Mouse (Mus musculus): ENCODE results near the gene Trmt13. TPM values are rescaled to one million over a fixed set of nuclear protein-coding genes. Genes with fewer than 3 reads are reported as not detected.

Gene Trmt13
- polyA plus RNA-seq, 1 experiment = 17.7 TPM

DNA sequence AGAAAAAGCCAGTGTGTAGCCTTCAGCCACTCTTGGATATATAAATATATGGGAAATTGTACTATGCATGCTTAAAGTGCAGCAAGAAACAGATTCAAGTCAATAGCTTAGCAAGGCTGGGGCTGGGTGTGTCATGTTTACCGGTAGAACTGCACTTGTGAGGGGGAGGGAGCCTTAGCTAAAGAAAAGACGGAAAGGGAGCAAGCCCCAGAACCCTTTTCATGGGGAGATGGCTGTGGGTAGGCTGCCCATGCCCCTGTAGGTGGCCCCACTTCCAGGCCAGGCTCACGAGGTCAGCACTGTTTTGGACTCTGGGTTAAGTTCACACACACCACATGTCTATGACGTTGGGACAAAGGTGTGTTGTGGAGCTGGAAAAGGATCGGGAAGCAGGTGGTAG, 21.4 kb upstream of the Trmt13 start:
- peaks cover 36% of the 10 kb centered on the region for H3K4me1 ChIP-seq (ENCODE audit: control insufficient read depth, insufficient read depth, low read length)

DNA sequence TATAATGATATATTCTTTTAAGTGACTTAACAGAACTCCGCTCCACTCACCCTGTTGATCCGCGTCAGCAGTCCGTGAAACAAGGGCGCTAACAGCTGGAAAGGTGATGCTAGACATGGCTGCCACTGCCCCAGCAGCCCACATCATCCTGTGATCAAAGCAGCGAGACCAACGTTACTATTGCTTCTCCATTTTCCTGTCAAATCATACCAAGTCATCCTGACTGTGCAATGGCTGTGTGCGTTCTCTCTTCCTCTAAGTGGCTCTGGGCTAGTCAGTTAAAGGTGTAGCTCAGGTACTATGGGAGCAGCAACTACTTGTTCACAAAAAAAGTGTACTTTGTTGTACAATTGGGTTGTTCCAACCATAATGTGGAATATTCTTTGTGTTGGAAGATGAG, 20.5 kb upstream of the Trmt13 start:
- TF ChIP-seq CTCF (IDR thresholded peaks at IDR 0.05; ENCODE audit: low read depth, low read length) (no peak), POLR2A (IDR thresholded peaks at IDR 0.05; ENCODE audit: borderline replicate concordance, low read depth, low read length) (no peak)
- Histone ChIP-seq H3K4me3 (ENCODE audit: insufficient read depth, low read length) (no peak overlapping the region), H3K4me1 (ENCODE audit: control insufficient read depth, insufficient read depth, low read length) (peaks cover 33% of the 10 kb centered on the region), H3K27ac (ENCODE audit: insufficient read depth, low read depth, low read length) (no peak overlapping the region)

More for the DNA sequence above, 21.4 kb upstream of the Trmt13 start:
- H3K4me3 ChIP-seq (ENCODE audit: insufficient read depth, low read length) = no peak overlapping the region
- no peak overlapping the region for H3K27ac ChIP-seq (ENCODE audit: insufficient read depth, low read depth, low read length)
- TF ChIP-seq POLR2A (IDR thresholded peaks at IDR 0.05; ENCODE audit: borderline replicate concordance, low read depth, low read length) = no peak
- no peak for TF ChIP-seq CTCF (IDR thresholded peaks at IDR 0.05; ENCODE audit: low read depth, low read length)

DNA sequence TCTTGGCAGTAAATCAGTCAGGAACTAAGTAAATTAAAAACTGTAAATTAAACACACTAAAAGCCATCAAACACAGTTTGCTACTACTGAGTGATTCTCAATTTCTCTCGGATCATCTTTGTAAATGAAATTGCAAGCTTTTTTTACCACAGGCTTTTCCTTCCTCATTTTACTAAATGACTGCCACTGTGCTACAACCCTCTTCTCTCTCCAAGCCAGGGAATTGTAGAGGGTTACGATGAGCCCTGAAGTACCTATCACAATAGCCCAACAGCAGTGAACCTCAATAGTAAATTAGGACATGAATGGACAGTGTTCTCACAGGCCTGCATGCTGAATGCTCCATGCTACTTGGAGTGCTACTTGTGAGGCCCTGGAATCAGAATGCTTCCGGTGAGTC, 19.7 kb upstream of the Trmt13 start:
- H3K4me1 ChIP-seq (ENCODE audit: control insufficient read depth, insufficient read depth, low read length) = peaks cover 30% of the 10 kb centered on the region
- peak overlapping the region; percentile 41 for H3K27ac ChIP-seq (ENCODE audit: insufficient read depth, low read depth, low read length)
- H3K4me3 ChIP-seq (ENCODE audit: insufficient read depth, low read length) = no peak overlapping the region
- TF ChIP-seq POLR2A (IDR thresholded peaks at IDR 0.05; ENCODE audit: borderline replicate concordance, low read depth, low read length) = no peak
- no peak for TF ChIP-seq CTCF (IDR thresholded peaks at IDR 0.05; ENCODE audit: low read depth, low read length)

DNA sequence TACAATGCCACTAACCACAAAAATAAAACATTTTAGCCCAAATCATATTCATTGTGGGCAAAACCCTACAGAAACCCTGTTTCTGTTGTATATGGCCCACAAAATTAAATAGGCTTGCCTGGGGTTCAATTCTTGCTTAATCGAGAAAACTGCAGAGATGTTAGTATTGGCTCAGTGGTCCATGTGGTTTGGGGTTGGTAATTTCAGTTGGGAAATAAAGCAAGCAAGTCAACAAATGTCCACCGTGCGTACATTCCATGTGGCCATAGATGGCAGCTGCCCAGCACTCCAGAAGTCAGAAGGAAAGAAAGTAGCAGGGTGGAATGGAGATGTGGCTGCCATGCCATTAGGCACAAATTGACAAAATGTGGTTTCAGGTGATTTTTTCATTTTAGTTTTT, 18.6 kb upstream of the Trmt13 start:
- Histone ChIP-seq H3K4me3 (ENCODE audit: insufficient read depth, low read length) (no peak overlapping the region), H3K27ac (ENCODE audit: insufficient read depth, low read depth, low read length) (no peak overlapping the region), H3K4me1 (ENCODE audit: control insufficient read depth, insufficient read depth, low read length) (peaks cover 27% of the 10 kb centered on the region)
- TF ChIP-seq POLR2A (IDR thresholded peaks at IDR 0.05; ENCODE audit: borderline replicate concordance, low read depth, low read length) = no peak
- TF ChIP-seq CTCF (IDR thresholded peaks at IDR 0.05; ENCODE audit: low read depth, low read length) = no peak

DNA sequence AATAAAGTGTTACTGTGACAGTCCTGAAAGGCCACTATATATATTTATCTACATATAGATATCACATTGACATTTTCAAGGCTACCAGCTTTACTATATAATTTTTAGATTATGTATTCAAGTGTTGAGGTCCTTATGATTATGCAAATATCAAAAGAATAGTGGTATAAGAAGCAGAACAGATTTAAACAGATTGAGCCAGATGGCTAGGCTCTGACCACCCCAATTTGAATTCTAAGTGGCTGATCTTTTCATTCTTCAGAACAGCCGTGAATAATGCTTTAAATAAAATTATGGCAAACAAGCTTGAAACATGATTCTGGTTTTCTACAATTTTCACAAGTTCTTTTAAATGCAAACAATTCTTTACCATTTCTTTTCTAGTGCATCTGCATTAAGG, 17.1 kb upstream of the Trmt13 start:
- TF ChIP-seq POLR2A (IDR thresholded peaks at IDR 0.05; ENCODE audit: borderline replicate concordance, low read depth, low read length) = no peak
- TF ChIP-seq CTCF (IDR thresholded peaks at IDR 0.05; ENCODE audit: low read depth, low read length) = no peak
- H3K4me3 ChIP-seq (ENCODE audit: insufficient read depth, low read length) = no peak overlapping the region
- peaks cover 25% of the 10 kb centered on the region for H3K4me1 ChIP-seq (ENCODE audit: control insufficient read depth, insufficient read depth, low read length)
- H3K27ac ChIP-seq (ENCODE audit: insufficient read depth, low read depth, low read length) = no peak overlapping the region

DNA sequence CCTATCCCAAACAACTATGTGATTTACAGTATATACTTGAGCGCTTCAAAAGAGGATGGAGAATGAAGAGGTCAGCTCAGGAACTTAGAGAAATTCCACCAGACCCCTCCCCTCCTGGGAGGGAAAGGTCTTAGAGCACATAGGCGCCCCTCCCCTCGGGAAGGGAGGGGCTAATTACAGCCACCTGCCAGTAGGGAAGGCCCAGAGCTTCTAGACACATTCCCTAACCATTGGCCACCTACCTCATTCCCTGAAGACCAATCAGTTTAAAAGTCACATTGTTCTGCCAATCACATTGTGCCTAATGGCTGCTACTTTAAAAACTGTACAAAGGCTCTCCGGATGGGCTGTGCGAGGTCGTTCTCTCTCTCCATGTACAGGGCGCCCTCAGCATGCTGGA, 8.3 kb upstream of the Trmt13 start:
- no peak for TF ChIP-seq CTCF (IDR thresholded peaks at IDR 0.05; ENCODE audit: low read depth, low read length)
- TF ChIP-seq POLR2A (IDR thresholded peaks at IDR 0.05; ENCODE audit: borderline replicate concordance, low read depth, low read length) = no peak
- no peaks in the 10 kb centered on the region for H3K4me1 ChIP-seq (ENCODE audit: control insufficient read depth, insufficient read depth, low read length)
- no peak overlapping the region for H3K4me3 ChIP-seq (ENCODE audit: insufficient read depth, low read length)
- no peak overlapping the region for H3K27ac ChIP-seq (ENCODE audit: insufficient read depth, low read depth, low read length)

DNA sequence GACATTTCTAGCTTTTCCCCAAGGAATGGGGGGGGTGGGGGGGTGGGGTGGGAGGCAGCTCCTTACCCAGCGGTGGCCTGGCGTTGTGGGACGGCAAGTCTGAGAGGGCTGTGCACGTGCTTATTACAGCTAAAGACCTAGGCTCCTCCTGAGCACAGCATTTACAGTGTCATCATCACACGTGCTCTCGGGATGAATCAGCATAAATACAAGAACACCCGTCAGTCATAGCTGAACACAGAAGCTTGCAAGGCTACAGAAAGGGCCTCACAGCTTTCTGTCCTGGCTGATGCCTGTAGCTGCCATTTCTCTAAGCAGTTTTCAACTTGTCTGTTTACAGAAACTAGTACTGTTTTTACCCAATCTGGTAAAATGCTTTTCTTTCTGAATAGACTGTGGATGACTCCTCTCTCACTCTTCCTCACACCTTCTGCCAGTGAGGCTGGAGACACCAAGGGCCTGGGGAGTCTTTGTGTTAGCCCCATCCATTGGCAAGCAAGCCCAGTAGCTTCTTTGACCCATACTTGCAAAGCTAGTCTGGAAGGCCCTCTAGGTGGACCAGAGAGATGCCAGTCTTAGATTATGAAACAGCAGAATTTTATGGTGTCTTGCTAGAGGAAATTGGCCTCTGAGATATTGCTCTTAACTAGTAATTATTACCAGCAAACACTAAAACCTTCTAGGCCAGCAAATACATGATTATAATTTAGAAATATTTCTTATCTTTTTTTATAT, 6.4 kb upstream of the Trmt13 start:
- H3K4me1 ChIP-seq (ENCODE audit: control insufficient read depth, insufficient read depth, low read length) = peaks cover 7% of the 10 kb centered on the region
- H3K27ac ChIP-seq (ENCODE audit: insufficient read depth, low read depth, low read length) = no peak overlapping the region
- H3K4me3 ChIP-seq (ENCODE audit: insufficient read depth, low read length) = no peak overlapping the region
- TF ChIP-seq POLR2A (IDR thresholded peaks at IDR 0.05; ENCODE audit: borderline replicate concordance, low read depth, low read length) (no peak), CTCF (IDR thresholded peaks at IDR 0.05; ENCODE audit: low read depth, low read length) (no peak)

DNA sequence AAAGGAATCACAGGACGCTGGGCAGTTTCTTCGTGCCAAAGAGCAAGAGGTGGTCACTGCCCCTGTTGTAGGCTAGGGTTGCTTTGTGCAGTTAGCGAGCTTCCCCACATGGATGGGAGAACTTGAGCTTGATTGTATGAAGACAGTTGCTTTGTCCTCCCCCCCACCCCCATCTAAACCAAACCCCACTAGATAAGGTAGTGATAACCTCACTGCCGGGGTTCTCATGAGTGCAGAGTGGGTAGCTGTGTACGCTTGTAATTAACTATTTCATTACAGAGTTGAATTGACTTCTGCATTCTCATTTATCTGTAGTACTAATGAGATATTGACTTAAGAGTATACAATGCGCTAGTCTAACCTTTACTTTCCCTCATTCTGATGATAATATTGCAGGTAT, 4.5 kb upstream of the Trmt13 start:
- TF ChIP-seq POLR2A (IDR thresholded peaks at IDR 0.05; ENCODE audit: borderline replicate concordance, low read depth, low read length) = no peak
- TF ChIP-seq CTCF (IDR thresholded peaks at IDR 0.05; ENCODE audit: low read depth, low read length) = no peak
- no peak overlapping the region for H3K4me3 ChIP-seq (ENCODE audit: insufficient read depth, low read length)
- H3K27ac ChIP-seq (ENCODE audit: insufficient read depth, low read depth, low read length) = no peak overlapping the region
- H3K4me1 ChIP-seq (ENCODE audit: control insufficient read depth, insufficient read depth, low read length) = peaks cover 22% of the 10 kb centered on the region

DNA sequence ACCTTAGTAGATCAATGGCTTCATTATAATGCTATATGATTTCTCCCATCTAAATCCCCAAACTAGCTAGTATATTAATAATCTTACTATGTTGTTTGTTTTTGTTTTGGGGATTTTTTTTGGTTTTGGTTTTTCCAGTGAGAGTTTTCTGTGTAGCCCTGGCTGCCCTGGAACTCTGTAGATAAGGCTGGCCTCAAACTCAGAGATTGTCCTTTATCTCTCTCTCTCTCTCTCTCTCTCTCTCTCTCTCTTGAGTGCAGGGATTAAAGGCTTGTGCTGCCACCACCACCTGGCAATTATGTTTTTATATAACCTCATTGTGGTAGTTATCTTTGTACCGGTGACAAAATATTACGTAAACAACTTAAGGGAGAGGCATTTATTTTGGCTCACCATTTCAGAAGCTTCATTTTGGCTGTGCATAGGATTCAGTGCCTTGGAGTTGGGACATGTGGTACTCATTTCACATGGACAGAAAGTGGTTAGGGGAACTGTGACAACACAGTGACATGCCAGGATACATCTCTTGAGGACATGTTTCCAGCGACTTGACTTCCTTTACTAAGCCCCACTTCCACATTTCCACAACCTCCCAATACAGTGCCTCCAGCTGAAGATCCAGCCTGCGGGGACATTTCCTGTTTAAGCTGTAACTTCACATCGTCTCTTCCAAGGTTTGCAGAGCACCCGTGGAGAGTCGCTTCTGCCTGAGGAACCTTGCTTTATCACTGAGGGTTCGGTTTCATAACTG, 1.1 kb upstream of the Trmt13 start:
- Histone ChIP-seq H3K4me3 (ENCODE audit: insufficient read depth, low read length) (no peak overlapping the region), H3K27ac (ENCODE audit: insufficient read depth, low read depth, low read length) (peak overlapping the region; percentile 18), H3K4me1 (ENCODE audit: control insufficient read depth, insufficient read depth, low read length) (peaks cover 25% of the 10 kb centered on the region)
- TF ChIP-seq POLR2A (IDR thresholded peaks at IDR 0.05; ENCODE audit: borderline replicate concordance, low read depth, low read length) = no peak
- no peak for TF ChIP-seq CTCF (IDR thresholded peaks at IDR 0.05; ENCODE audit: low read depth, low read length)

DNA sequence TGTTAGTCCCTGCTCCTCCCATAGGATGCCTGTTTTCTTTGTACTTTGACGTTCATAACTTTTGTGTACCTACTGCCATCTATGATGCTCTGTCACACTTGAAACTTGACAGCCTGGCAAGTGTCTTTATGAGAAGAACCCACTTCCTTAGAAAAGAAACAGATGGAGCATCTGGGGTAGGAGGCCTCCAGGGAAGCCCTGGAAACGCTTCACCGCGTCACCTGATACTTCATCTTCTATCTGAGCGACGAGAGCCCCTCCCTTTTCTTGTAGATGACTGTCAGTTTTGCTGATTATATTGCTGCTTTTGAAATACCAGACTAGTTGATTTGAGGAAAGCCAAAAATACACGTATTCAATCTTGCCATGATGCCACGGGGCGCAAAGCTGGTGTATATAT, 9.8 kb downstream of the Trmt13 start:
- Histone ChIP-seq H3K4me3 (ENCODE audit: insufficient read depth, low read length) (no peak overlapping the region), H3K27ac (ENCODE audit: insufficient read depth, low read depth, low read length) (no peak overlapping the region), H3K4me1 (ENCODE audit: control insufficient read depth, insufficient read depth, low read length) (peaks cover 4% of the 10 kb centered on the region; the same call in 1 of the 2 replicates)
- TF ChIP-seq POLR2A (IDR thresholded peaks at IDR 0.05; ENCODE audit: borderline replicate concordance, low read depth, low read length) (no peak), CTCF (IDR thresholded peaks at IDR 0.05; ENCODE audit: low read depth, low read length) (no peak)

Data from bone marrow macrophage, adult 2 months (primary cell).